Mouse (Mus musculus) CD8-positive naive resting alpha-beta T cell, adult 57 days (primary cell): ENCODE data around the gene Pigc. TPM values are rescaled to one million over a fixed set of nuclear protein-coding genes. Genes with fewer than 3 reads are reported as not detected.

ENCODE experiments used
- total RNA-seq: library from RNA; stranded (reverse); gene quantifications from one replicate; pipeline ENCODE4 v1.2.4, GENCODE M21; 2023

Pigc gene
- 10.2 TPM for total RNA-seq

GRCm38 (mm10) chr1:161968589-161969407, at the start of gene Pigc:
Gene Pigc, plus strand, starts transcription at chr1:161969186.

DNA sequence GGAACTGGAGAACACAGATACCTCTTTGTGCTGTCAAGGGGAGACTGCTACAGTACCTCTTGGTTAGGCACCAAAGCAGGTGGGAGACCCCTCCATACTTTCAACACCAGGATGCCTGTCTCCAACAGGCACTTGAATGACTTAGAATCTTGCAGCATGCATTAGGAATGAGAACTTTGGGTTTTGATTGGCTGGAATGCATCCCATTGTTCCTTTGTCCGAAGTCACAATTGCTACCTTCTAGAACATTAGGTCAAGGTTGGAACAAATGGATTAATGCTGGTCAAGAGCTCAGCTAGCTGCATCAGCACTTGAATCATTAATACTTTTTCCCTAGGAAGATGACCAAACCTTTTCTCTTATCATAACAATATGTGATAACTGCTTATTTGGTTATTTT, 10.6 kb downstream of the Pigc start, which contains the start of gene 4930558K02Rik:
4930558K02Rik (minus strand) TSS at position 101 of the 400 bp plus-strand sequence.

Other genes starting within 250 kb of the Pigc start
- gene Fasl, start 180.7 kb upstream of the Pigc start, total RNA-seq: 3.6 TPM
- 109 TPM for gene Suco, start 92.5 kb upstream of the Pigc start, total RNA-seq
- gene 4930558K02Rik, start 10.4 kb downstream of the Pigc start, total RNA-seq: not detected